Mouse (Mus musculus) liver, adult 2 months (tissue): ENCODE measurements at regions not wholly inside any gene's neighbourhood (a gene's known extent, or its start where the extent isn't known, plus 50 kb on each side); places are given as distances from the start of the nearest gene placed in this dataset.

Source experiments
- CTCF ChIP-seq: fragments of 200-500 bp; IDR thresholded peaks from 2 replicates; pipeline ENCODE4 v1.5.1; 2011; ENCODE audit warnings: low read depth, low read length, control low read depth
- POLR2A ChIP-seq: fragments of 200-500 bp; IDR thresholded peaks from 2 replicates; pipeline ENCODE4 v1.6.1; 2011; ENCODE audit warnings: low read length, control low read depth; ENCODE audit not compliant: insufficient read depth; ENCODE audit errors: extremely low read depth

- TF ChIP-seq POLR2A (no peak), CTCF (no peak)
Measured at GRCm38 (mm10) chr15:41165534-41165933, 1031.4 kb downstream of the 9330182O14Rik start.
